Mouse (Mus musculus) MEL (cell line): ENCODE results near the gene Aldh1a7. TPM values are rescaled to one million over a fixed set of nuclear protein-coding genes. Genes with fewer than 3 reads are reported as not detected.

Experiments
- DNase-seq: peaks from one replicate; pipeline ENCODE4 v3.0.0; 2011; ENCODE audit warnings: low read depth, low spot score
- H3K27ac ChIP-seq: 2 replicates; pipeline ENCODE4 v1.5.1; 2012; ENCODE audit warnings: low read depth, mild to moderate bottlenecking, control low read depth, low read length, moderate library complexity; ENCODE audit not compliant: control insufficient read depth
- H3K27me3 ChIP-seq, 2 experiments: fragments of 150-350 bp in 1 of 2; sonication (generic) in 1 of 2; 2 replicates each; pipeline ENCODE4 v1.6.1; 2012; ENCODE audit warnings: low read length in 2 of 2, mild to moderate bottlenecking in 2 of 2, improper control_type of control experiment in 1 of 2, moderate library complexity in 1 of 2; ENCODE audit not compliant: insufficient read depth in 2 of 2, control insufficient read depth in 1 of 2
- H3K36me3 ChIP-seq, 2 experiments: 2 replicates each; pipeline ENCODE4 v1.6.1; 2012 to 2014; ENCODE audit warnings: low read length in 2 of 2, improper control_type of control experiment in 1 of 2, inconsistent platforms in 1 of 2, mild to moderate bottlenecking in 1 of 2; ENCODE audit not compliant: insufficient read depth in 2 of 2, control insufficient read depth in 1 of 2
- H3K4me1 ChIP-seq, 2 experiments: fragments of 150-350 bp in 1 of 2; sonication (generic) in 1 of 2; 2 replicates each; pipeline ENCODE4 v1.6.1; 2012; ENCODE audit warnings: low read length in 2 of 2, improper control_type of control experiment in 1 of 2, mild to moderate bottlenecking in 1 of 2; ENCODE audit not compliant: insufficient read depth in 2 of 2, control insufficient read depth in 1 of 2
- H3K4me3 ChIP-seq, 2 experiments: fragments of 150-350 bp in 1 of 2; sonication (generic) in 1 of 2; 2 replicates each; pipeline ENCODE4 v1.5.1; 2012; ENCODE audit warnings: low read depth in 2 of 2, low read length in 2 of 2, mild to moderate bottlenecking in 2 of 2, moderate library complexity in 2 of 2, control low read depth in 1 of 2, improper control_type of control experiment in 1 of 2; ENCODE audit not compliant: control insufficient read depth in 1 of 2, insufficient read depth in 1 of 2
- H3K79me2 ChIP-seq: 2 replicates; pipeline ENCODE4 v1.6.1; 2012; ENCODE audit warnings: mild to moderate bottlenecking, low read length, moderate library complexity; ENCODE audit not compliant: control insufficient read depth, poor library complexity, insufficient read depth
- H3K9ac ChIP-seq: 2 replicates; pipeline ENCODE4 v1.6.1; 2012; ENCODE audit warnings: low read depth, mild to moderate bottlenecking, control low read depth, low read length, moderate library complexity; ENCODE audit not compliant: control insufficient read depth, poor library complexity, severe bottlenecking
- H3K9me3 ChIP-seq: fragments of 150-350 bp; sonication (generic); replicated peaks from 2 replicates; pipeline ENCODE4 v1.6.1; 2012; ENCODE audit warnings: mild to moderate bottlenecking, low read length, improper control_type of control experiment, moderate library complexity; ENCODE audit not compliant: insufficient read depth
- MAZ ChIP-seq: IDR thresholded peaks from 2 replicates; pipeline ENCODE4 v1.6.1; 2012; ENCODE audit warnings: low read depth, mild to moderate bottlenecking, inconsistent platforms, low read length, improper control_type of control experiment
- MXI1 ChIP-seq: IDR thresholded peaks from 2 replicates; pipeline ENCODE4 v1.6.1; 2011; ENCODE audit warnings: mild to moderate bottlenecking, low read depth, low read length, improper control_type of control experiment
- POLR2AphosphoS2 ChIP-seq: IDR thresholded peaks from 2 replicates; pipeline ENCODE4 v1.6.1; 2011; ENCODE audit warnings: low read length, improper control_type of control experiment
- UBTF ChIP-seq: IDR thresholded peaks from 2 replicates; pipeline ENCODE4 v1.6.1; 2012; ENCODE audit warnings: low read depth, mild to moderate bottlenecking, inconsistent platforms, low read length, improper control_type of control experiment, moderate library complexity, borderline replicate concordance; ENCODE audit not compliant: insufficient read depth
- ZKSCAN1 ChIP-seq: IDR thresholded peaks from 2 replicates; pipeline ENCODE4 v1.6.1; 2012; ENCODE audit warnings: low read depth, mild to moderate bottlenecking, inconsistent platforms, low read length, improper control_type of control experiment, moderate library complexity
- polyA plus RNA-seq, 2 experiments: library from polyadenylated mRNA; stranded (reverse) in 1 of 2; unstranded in 1 of 2; fragments of >175 nt in 1 of 2; fragments of >200 nt in 1 of 2; gene quantifications; 2 replicates each; pipeline versions ENCODE4 v1.2.1 to v1.2.4; 2012; ENCODE audit warnings: low replicate concordance in 2 of 2, low read depth in 1 of 2; ENCODE audit not compliant: insufficient read length in 2 of 2, insufficient read depth in 1 of 2, missing spikeins in 1 of 2
- total RNA-seq: library from RNA; depleted of rRNA; stranded (reverse); fragments of 300-350 nt; gene quantifications from 2 replicates; pipeline ENCODE4 v1.2.3, GENCODE M21; 2012; rRNA removed

Aldh1a7 gene
- total and polyA plus RNA-seq, 3 experiments, result 0.03 TPM; not detected in 2

- Histone ChIP-seq H3K36me3 (no peaks in the 10 kb centered on the region), H3K27ac (no peak overlapping the region), H3K4me3 (no peak overlapping the region), H3K79me2 (no peaks in the 10 kb centered on the region), H3K27me3 (no peaks in the 10 kb centered on the region; a peak in 1 of 4 replicates)
- no peak for DNase-seq
- TF ChIP-seq MAZ (no peak), UBTF (no peak), POLR2AphosphoS2 (no peak), ZKSCAN1 (no peak), MXI1 (no peak)
- TF ChIP-seq, all 39 proteins: peak for 0
- Histone ChIP-seq H3K9me3 (no peaks in the 10 kb centered on the region), H3K9ac (no peak overlapping the region), H3K4me1 (no peaks in the 10 kb centered on the region)
Measured at GRCm38 (mm10) chr19:20644346-20644745, 83.0 kb downstream of the Aldh1a7 start.

Other genes with a start within 250 kb of the Aldh1a7 start
- gene Aldh1a1, start 234.8 kb downstream of the Aldh1a7 start, total RNA-seq, result 6.3 and 10.3 TPM in 2 replicates
- 1 to 10 TPM in 1 of 2 experiments, not detected in 1; 2.3 TPM for gene Aldh1a1, start 234.8 kb downstream of the Aldh1a7 start, polyA plus RNA-seq
- not detected in 2 replicates for gene Tmc1, start 226.6 kb upstream of the Aldh1a7 start, total RNA-seq
- gene Tmc1, start 226.6 kb upstream of the Aldh1a7 start, polyA plus RNA-seq, result not detected